Mouse (Mus musculus) small intestine, adult 2 months (tissue): ENCODE data around the gene Asb7.

ENCODE experiments used
- CTCF ChIP-seq: fragments of 200-500 bp; IDR thresholded peaks from 2 replicates; pipeline ENCODE4 v1.5.1; 2012; ENCODE audit warnings: low read depth, mild to moderate bottlenecking, control low read depth, inconsistent platforms, low read length, moderate library complexity, mixed read lengths; ENCODE audit not compliant: insufficient replicate concordance, insufficient read length; ENCODE audit errors: extremely low read depth
- POLR2A ChIP-seq: fragments of 200-500 bp; IDR thresholded peaks from 2 replicates; pipeline ENCODE4 v1.6.1; 2012; ENCODE audit warnings: low read depth, mild to moderate bottlenecking, control low read depth, inconsistent platforms, low read length, moderate library complexity

DNA sequence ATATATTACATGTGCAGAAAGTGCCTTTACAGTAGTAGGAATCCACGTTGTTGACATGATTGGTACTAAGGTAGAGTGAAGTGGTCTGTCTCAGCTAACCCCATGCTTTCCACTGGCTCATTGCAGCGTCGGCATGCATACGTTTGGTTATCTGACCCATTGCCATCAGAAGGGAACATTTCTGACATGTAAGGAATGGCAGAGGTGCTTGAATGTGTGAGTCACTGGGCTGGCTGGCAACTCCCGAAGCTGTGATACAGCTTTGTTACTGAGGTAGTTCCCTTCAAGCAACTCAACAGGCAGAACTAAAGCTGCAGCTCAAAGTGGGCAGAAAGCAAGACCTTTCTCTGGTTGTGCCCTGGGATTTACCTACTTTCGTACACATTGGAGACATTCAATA is 45.6 kb upstream of the Asb7 start:
- TF ChIP-seq CTCF (no peak), POLR2A (no peak)
